Mouse (Mus musculus): Measurements from ENCODE around the gene Lrrc56. TPM values are rescaled to one million over a fixed set of nuclear protein-coding genes. Genes with fewer than 3 reads are reported as not detected.

Gene Lrrc56
- 20.8 and 20.9 TPM in 2 replicates for polyA plus RNA-seq (2014; fragmentation: Nextera tagmentation; extraction: Ambion mirVana)

DNA sequence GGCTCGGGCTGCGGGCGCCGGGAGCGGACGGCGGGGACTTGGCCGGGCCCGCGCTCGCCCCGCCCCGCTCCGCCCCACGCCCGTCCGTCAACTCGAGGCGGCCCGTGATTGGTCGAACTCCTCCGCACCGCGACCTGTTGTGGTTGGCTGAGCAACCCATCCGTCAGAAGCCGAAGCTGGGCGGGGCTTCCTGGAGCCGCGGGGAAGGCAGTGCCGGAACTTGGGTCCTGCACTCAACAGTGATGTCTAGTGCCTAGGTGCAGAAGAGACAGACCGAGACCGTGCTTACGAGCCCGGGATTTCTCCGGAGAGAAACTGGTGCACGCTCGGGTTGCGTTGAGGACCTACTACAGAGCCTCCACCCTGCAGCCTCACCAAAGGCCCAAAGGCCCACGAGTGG, at the start of gene Lrrc56, which contains the start of gene Hras:
Gene Lrrc56 (plus strand): TSS at position 210 of the 400 bp plus-strand sequence.
Gene Hras (minus strand): TSS at position 58 of the 400 bp plus-strand sequence.
- WGBS, result 0% methylated on average over 38 of the region's 39 CpGs
- DNase-seq (ENCODE audit: low spot score), result peak; percentile 99
- Histone ChIP-seq H3K36me3 (ENCODE audit: control insufficient read depth, insufficient read depth, low read length) (peaks cover 25% of the 10 kb centered on the region), H3K4me2 (peak within 1 kb of the TSS; percentile 97), H3K4me1 (replicated peaks; ENCODE audit: control insufficient read depth, insufficient read depth, low read length) (peaks cover 43% of the 10 kb centered on the region), H3K9me3 (ENCODE audit: control insufficient read depth, low read length) (no peaks in the 10 kb centered on the region), H3K4me3 (ENCODE audit: low read depth, low read length) (peak within 1 kb of the TSS; percentile 98), H3K27ac (ENCODE audit: low read depth, low read length) (peak within 1 kb of the TSS; percentile 89), H3K9ac (ENCODE audit: low read depth, low read length) (peak within 1 kb of the TSS; percentile 96), H3K27me3 (replicated peaks; ENCODE audit: control insufficient read depth, insufficient read depth, low read length) (no peaks in the 10 kb centered on the region)
- peak; percentile 90 for ATAC-seq (replicated peaks; ENCODE audit: low FRiP score)

DNA sequence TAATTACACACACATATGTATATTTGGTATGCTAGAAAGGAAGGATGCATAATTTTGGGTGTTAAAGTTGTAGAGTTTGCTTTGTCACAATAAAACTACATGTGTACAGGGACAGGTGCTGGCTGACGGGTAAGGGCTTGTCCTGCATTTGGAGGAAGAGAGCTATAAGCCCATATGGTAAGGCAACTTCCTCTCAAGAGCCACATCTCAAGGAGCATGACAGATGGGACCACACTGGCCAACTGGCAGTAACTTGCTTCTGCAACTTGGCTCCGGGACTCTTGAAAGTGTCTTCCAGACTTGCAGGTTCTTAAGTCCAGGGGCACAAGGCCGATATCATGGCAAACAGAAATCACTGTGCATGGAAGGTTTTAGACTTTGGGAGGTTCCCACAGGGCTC, 49.3 kb upstream of the Lrrc56 start:
- Histone ChIP-seq H3K4me2 (no peak overlapping the region), H3K4me1 (replicated peaks; ENCODE audit: control insufficient read depth, insufficient read depth, low read length) (peaks cover 50% of the 10 kb centered on the region), H3K36me3 (ENCODE audit: control insufficient read depth, insufficient read depth, low read length) (peaks cover 34% of the 10 kb centered on the region), H3K9ac (ENCODE audit: low read depth, low read length) (no peak overlapping the region), H3K27ac (ENCODE audit: low read depth, low read length) (no peak overlapping the region), H3K9me3 (ENCODE audit: control insufficient read depth, low read length) (no peaks in the 10 kb centered on the region), H3K4me3 (ENCODE audit: low read depth, low read length) (no peak overlapping the region), H3K27me3 (replicated peaks; ENCODE audit: control insufficient read depth, insufficient read depth, low read length) (no peaks in the 10 kb centered on the region)
- 81% methylated on average over 3 of the region's 3 CpGs for WGBS
- DNase-seq (ENCODE audit: low spot score) (no peak), ATAC-seq (replicated peaks; ENCODE audit: low FRiP score) (no peak)

- Histone ChIP-seq H3K9me3 (ENCODE audit: control insufficient read depth, low read length) (no peaks in the 10 kb centered on the region), H3K27ac (ENCODE audit: low read depth, low read length) (peak overlapping the region; percentile 66), H3K4me1 (replicated peaks; ENCODE audit: control insufficient read depth, insufficient read depth, low read length) (peaks cover 49% of the 10 kb centered on the region), H3K36me3 (ENCODE audit: control insufficient read depth, insufficient read depth, low read length) (peaks cover 35% of the 10 kb centered on the region), H3K4me2 (peak overlapping the region; percentile 15; the same call in 1 of the 2 replicates), H3K27me3 (replicated peaks; ENCODE audit: control insufficient read depth, insufficient read depth, low read length) (no peaks in the 10 kb centered on the region), H3K9ac (ENCODE audit: low read depth, low read length) (peak overlapping the region; percentile 22; the same call in 1 of the 2 replicates), H3K4me3 (ENCODE audit: low read depth, low read length) (no peak overlapping the region)
- ATAC-seq (replicated peaks; ENCODE audit: low FRiP score) (no peak), DNase-seq (ENCODE audit: low spot score) (no peak)
- WGBS, result 70% methylated on average over 1 of the region's 1 CpGs
Observed at GRCm38 (mm10) chr7:141145403-141145802, 48.6 kb upstream of the Lrrc56 start.

- Histone ChIP-seq H3K4me2 (peak overlapping the region; percentile 18; the same call in 1 of the 2 replicates), H3K27ac (ENCODE audit: low read depth, low read length) (peak overlapping the region; percentile 66), H3K4me1 (replicated peaks; ENCODE audit: control insufficient read depth, insufficient read depth, low read length) (peaks cover 46% of the 10 kb centered on the region), H3K9me3 (ENCODE audit: control insufficient read depth, low read length) (no peaks in the 10 kb centered on the region), H3K4me3 (ENCODE audit: low read depth, low read length) (no peak overlapping the region), H3K9ac (ENCODE audit: low read depth, low read length) (no peak overlapping the region), H3K27me3 (replicated peaks; ENCODE audit: control insufficient read depth, insufficient read depth, low read length) (no peaks in the 10 kb centered on the region), H3K36me3 (ENCODE audit: control insufficient read depth, insufficient read depth, low read length) (peaks cover 38% of the 10 kb centered on the region)
- 86% methylated on average over 12 of the region's 12 CpGs for WGBS
- ATAC-seq (replicated peaks; ENCODE audit: low FRiP score) (peak; percentile 82), DNase-seq (ENCODE audit: low spot score) (no peak)
Observed at GRCm38 (mm10) chr7:141146043-141146595, 47.8 kb upstream of the Lrrc56 start.

- Histone ChIP-seq H3K27ac (ENCODE audit: low read depth, low read length) (no peak overlapping the region; the same call in 1 of the 2 replicates), H3K4me2 (0 out of 2 replicates have a peak overlapping the region, but pooled peaks have one; percentile 13), H3K4me1 (replicated peaks; ENCODE audit: control insufficient read depth, insufficient read depth, low read length) (peaks cover 39% of the 10 kb centered on the region), H3K4me3 (ENCODE audit: low read depth, low read length) (no peak overlapping the region), H3K27me3 (replicated peaks; ENCODE audit: control insufficient read depth, insufficient read depth, low read length) (no peaks in the 10 kb centered on the region), H3K9ac (ENCODE audit: low read depth, low read length) (no peak overlapping the region), H3K36me3 (ENCODE audit: control insufficient read depth, insufficient read depth, low read length) (peaks cover 43% of the 10 kb centered on the region), H3K9me3 (ENCODE audit: control insufficient read depth, low read length) (no peaks in the 10 kb centered on the region)
- ATAC-seq (replicated peaks; ENCODE audit: low FRiP score), result peak; percentile 35
- DNase-seq (ENCODE audit: low spot score), result no peak
- WGBS, result 74% methylated on average over 6 of the region's 6 CpGs
Observed at GRCm38 (mm10) chr7:141147044-141147443, 46.9 kb upstream of the Lrrc56 start.

DNA sequence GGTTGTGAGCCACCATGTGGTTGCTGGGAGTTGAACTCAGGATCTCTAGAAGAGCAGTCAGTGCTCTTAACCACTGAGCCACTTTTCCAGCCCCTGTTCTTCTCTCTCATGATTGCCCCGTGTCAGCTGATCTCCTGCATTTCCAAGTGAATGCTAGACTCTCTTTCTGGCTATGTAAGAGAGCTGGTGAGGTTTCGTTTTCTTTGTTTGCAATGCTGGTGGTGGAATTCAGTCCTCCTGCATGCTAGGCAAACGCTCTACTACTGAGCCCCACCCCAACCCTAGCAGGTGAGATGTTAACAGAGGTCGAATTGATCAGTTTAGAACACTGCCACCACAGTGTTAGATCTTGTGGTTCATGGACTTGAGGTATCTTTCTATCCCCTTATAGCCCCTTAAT, 45.3 kb upstream of the Lrrc56 start:
- 72% methylated on average over 4 of the region's 4 CpGs for WGBS
- peaks cover 34% of the 10 kb centered on the region for H3K4me1 ChIP-seq (replicated peaks; ENCODE audit: control insufficient read depth, insufficient read depth, low read length)
- H3K27me3 ChIP-seq (replicated peaks; ENCODE audit: control insufficient read depth, insufficient read depth, low read length), result no peaks in the 10 kb centered on the region
- DNase-seq (ENCODE audit: low spot score) (no peak), ATAC-seq (replicated peaks; ENCODE audit: low FRiP score) (no peak)
- H3K4me3 ChIP-seq (ENCODE audit: low read depth, low read length), result no peak overlapping the region
- H3K4me2 ChIP-seq, result no peak overlapping the region
- no peak overlapping the region for H3K27ac ChIP-seq (ENCODE audit: low read depth, low read length)
- H3K9ac ChIP-seq (ENCODE audit: low read depth, low read length), result no peak overlapping the region
- H3K36me3 ChIP-seq (ENCODE audit: control insufficient read depth, insufficient read depth, low read length), result peaks cover 46% of the 10 kb centered on the region
- H3K9me3 ChIP-seq (ENCODE audit: control insufficient read depth, low read length), result no peaks in the 10 kb centered on the region

GRCm38 (mm10) chr7:141155362-141155761, 38.6 kb upstream of the Lrrc56 start:
- no peak overlapping the region for H3K27ac ChIP-seq (ENCODE audit: low read depth, low read length)
- no peak overlapping the region for H3K9ac ChIP-seq (ENCODE audit: low read depth, low read length)
- H3K4me1 ChIP-seq (replicated peaks; ENCODE audit: control insufficient read depth, insufficient read depth, low read length), result no peaks in the 10 kb centered on the region
- no peaks in the 10 kb centered on the region for H3K27me3 ChIP-seq (replicated peaks; ENCODE audit: control insufficient read depth, insufficient read depth, low read length)
- ATAC-seq (replicated peaks; ENCODE audit: low FRiP score), result no peak
- no peak overlapping the region for H3K4me2 ChIP-seq
- 97% methylated on average over 9 of the region's 9 CpGs for WGBS
- H3K4me3 ChIP-seq (ENCODE audit: low read depth, low read length), result no peak overlapping the region
- no peak for DNase-seq (ENCODE audit: low spot score)
- no peaks in the 10 kb centered on the region for H3K9me3 ChIP-seq (ENCODE audit: control insufficient read depth, low read length)
- H3K36me3 ChIP-seq (ENCODE audit: control insufficient read depth, insufficient read depth, low read length), result peaks cover 63% of the 10 kb centered on the region

- whole genome bisulfite sequencing, result 93% methylated on average over 7 of the region's 7 CpGs
- no peak overlapping the region for H3K9ac ChIP-seq (ENCODE audit: low read depth, low read length)
- H3K4me3 ChIP-seq (ENCODE audit: low read depth, low read length), result no peak overlapping the region
- no peak for ATAC-seq (replicated peaks; ENCODE audit: low FRiP score)
- H3K27ac ChIP-seq (ENCODE audit: low read depth, low read length), result no peak overlapping the region
- H3K4me1 ChIP-seq (replicated peaks; ENCODE audit: control insufficient read depth, insufficient read depth, low read length), result peaks cover 22% of the 10 kb centered on the region
- no peak for DNase-seq (ENCODE audit: low spot score)
- H3K36me3 ChIP-seq (ENCODE audit: control insufficient read depth, insufficient read depth, low read length), result peaks cover 45% of the 10 kb centered on the region
- H3K9me3 ChIP-seq (ENCODE audit: control insufficient read depth, low read length), result no peaks in the 10 kb centered on the region
- no peak overlapping the region for H3K4me2 ChIP-seq
- no peaks in the 10 kb centered on the region for H3K27me3 ChIP-seq (replicated peaks; ENCODE audit: control insufficient read depth, insufficient read depth, low read length)
Observed at GRCm38 (mm10) chr7:141164397-141164796, 29.6 kb upstream of the Lrrc56 start.

- Histone ChIP-seq H3K4me1 (replicated peaks; ENCODE audit: control insufficient read depth, insufficient read depth, low read length) (peaks cover 26% of the 10 kb centered on the region), H3K36me3 (ENCODE audit: control insufficient read depth, insufficient read depth, low read length) (peaks cover 42% of the 10 kb centered on the region), H3K27ac (ENCODE audit: low read depth, low read length) (no peak overlapping the region), H3K4me2 (no peak overlapping the region), H3K27me3 (replicated peaks; ENCODE audit: control insufficient read depth, insufficient read depth, low read length) (no peaks in the 10 kb centered on the region), H3K9me3 (ENCODE audit: control insufficient read depth, low read length) (no peaks in the 10 kb centered on the region), H3K9ac (ENCODE audit: low read depth, low read length) (no peak overlapping the region), H3K4me3 (ENCODE audit: low read depth, low read length) (no peak overlapping the region)
- WGBS, result 75% methylated on average over 6 of the region's 6 CpGs
- ATAC-seq (replicated peaks; ENCODE audit: low FRiP score), result no peak
- DNase-seq (ENCODE audit: low spot score), result no peak
Observed at GRCm38 (mm10) chr7:141164850-141165249, 29.1 kb upstream of the Lrrc56 start.
